Mouse (Mus musculus) forebrain, postnatal 0 days (tissue): Measurements from ENCODE around the gene Lck. TPM values are rescaled to one million over a fixed set of nuclear protein-coding genes. Genes with fewer than 3 reads are reported as not detected.
"Not testable (repeated sequence)": the region's sequence is repeated elsewhere in the genome, so short reads cannot be mapped to it uniquely, and the experiment has no call there.

Source experiments
- ATAC-seq: fragments of 200-750 bp; cut with Nextera tagmentation; 2 replicates; pipeline ENCODE4 v1.8.0; 2017; ENCODE audit warnings: mild to moderate bottlenecking, moderate library complexity
- DNase-seq: peaks from one replicate; pipeline ENCODE4 v3.0.0-alpha.2; 2015
- H3K27ac ChIP-seq: fragments of 300-500 bp; sonication (generic); 2 replicates; pipeline ENCODE4 v1.5.1; 2014; ENCODE audit warnings: low read depth, mild to moderate bottlenecking, antibody characterized with exemption, low read length, moderate library complexity, mixed read lengths
- H3K27me3 ChIP-seq: fragments of 300-500 bp; sonication (generic); 2 replicates; pipeline ENCODE4 v1.6.1; 2014; ENCODE audit warnings: mild to moderate bottlenecking, low read length, mixed read lengths; ENCODE audit not compliant: insufficient read depth
- H3K36me3 ChIP-seq: fragments of 300-500 bp; sonication (generic); 2 replicates; pipeline ENCODE4 v1.6.1; 2014; ENCODE audit warnings: mild to moderate bottlenecking, moderate library complexity; ENCODE audit not compliant: insufficient read depth
- H3K4me1 ChIP-seq: fragments of 300-500 bp; sonication (generic); 2 replicates; pipeline ENCODE4 v1.6.1; 2014; ENCODE audit warnings: antibody characterized with exemption; ENCODE audit not compliant: insufficient read depth
- H3K4me2 ChIP-seq: fragments of 300-500 bp; sonication (generic); 2 replicates; pipeline ENCODE4 v1.6.1; 2014; ENCODE audit warnings: low read depth, mild to moderate bottlenecking, moderate library complexity
- H3K4me3 ChIP-seq: fragments of 300-500 bp; sonication (generic); 2 replicates; pipeline ENCODE4 v1.5.1; 2014; ENCODE audit warnings: low read depth, low read length, mixed read lengths
- H3K9ac ChIP-seq: fragments of 300-500 bp; sonication (generic); 2 replicates; pipeline ENCODE4 v1.6.1; 2014; ENCODE audit warnings: mild to moderate bottlenecking
- H3K9me3 ChIP-seq: fragments of 300-500 bp; sonication (generic); 2 replicates; pipeline ENCODE4 v1.6.1; 2016; ENCODE audit warnings: low read length
- CTCF ChIP-seq: sonication (generic); IDR thresholded peaks from 2 replicates; pipeline ENCODE4 v1.5.1; 2016; ENCODE audit warnings: antibody characterized with exemption, control low read depth, low read depth
- WGBS: fragments of 180-500 bp; shearing (Covaris S2); extraction: QIAGEN DNeasy Blood & Tissue Kit; methylation state at CpG from one replicate; pipeline ENCODE4 v1.1.7; 2014; 5-methylcytosine and 5-hydroxymethylcytosine counted together
- polyA plus RNA-seq: library from polyadenylated mRNA; unstranded; fragments of >200 nt; fragmentation: Nextera tagmentation; extraction: Ambion mirVana; gene quantifications from 2 replicates; pipeline ENCODE4 v1.2.1, GENCODE M21; 2015
- total RNA-seq: library from RNA; depleted of rRNA; stranded (reverse); fragments of >200 nt; gene quantifications from 2 replicates; pipeline ENCODE4 v1.2.3, GENCODE M21; 2014

The Lck gene
- total and polyA plus RNA-seq, 2 experiments from 2014 or later, result 15.3 to 17.0 TPM

- TF ChIP-seq CTCF, result no peak
- DNase-seq, result no peak
These were observed 17.4 kb downstream of the Lck start for GRCm38 (mm10) chr4:129555862-129556531.

GRCm38 (mm10) chr4:129555421-129555861, 18.0 kb downstream of the Lck start:
- peak overlapping the region; percentile 63 for H3K9ac ChIP-seq
- peak overlapping the region; percentile 89 for H3K4me2 ChIP-seq
- 3% methylated on average over 16 of the region's 16 CpGs for WGBS
- no peaks in the 10 kb centered on the region for H3K27me3 ChIP-seq
- DNase-seq (peak; percentile 63), ATAC-seq (peak; percentile 17; the same call in 1 of the 2 replicates)
- H3K4me1 ChIP-seq, result 0 out of 2 replicates have a peak, but pooled peaks cover 5% of the 10 kb centered on the region
- peak overlapping the region; percentile 53 for H3K4me3 ChIP-seq
- TF ChIP-seq CTCF, result peak; percentile 68
- H3K36me3 ChIP-seq, result no peaks in the 10 kb centered on the region
- no peaks in the 10 kb centered on the region for H3K9me3 ChIP-seq
- H3K27ac ChIP-seq, result peak overlapping the region; percentile 66; the same call in 1 of the 2 replicates

More at GRCm38 (mm10) chr4:129555862-129556531, 17.4 kb downstream of the Lck start:
- H3K36me3 ChIP-seq, result no peaks in the 10 kb centered on the region
- H3K27me3 ChIP-seq, result no peaks in the 10 kb centered on the region
- H3K9ac ChIP-seq, result peak overlapping the region; percentile 63
- H3K4me1 ChIP-seq, result 0 out of 2 replicates have a peak, but pooled peaks cover 5% of the 10 kb centered on the region
- peak overlapping the region; percentile 53 for H3K4me3 ChIP-seq
- H3K27ac ChIP-seq, result peak overlapping the region; percentile 66
- H3K4me2 ChIP-seq, result peak overlapping the region; percentile 89
- H3K9me3 ChIP-seq, result no peaks in the 10 kb centered on the region
- ATAC-seq, result peak; percentile 79
- under 1% methylated on average over 23 of the region's 24 CpGs for WGBS

DNA sequence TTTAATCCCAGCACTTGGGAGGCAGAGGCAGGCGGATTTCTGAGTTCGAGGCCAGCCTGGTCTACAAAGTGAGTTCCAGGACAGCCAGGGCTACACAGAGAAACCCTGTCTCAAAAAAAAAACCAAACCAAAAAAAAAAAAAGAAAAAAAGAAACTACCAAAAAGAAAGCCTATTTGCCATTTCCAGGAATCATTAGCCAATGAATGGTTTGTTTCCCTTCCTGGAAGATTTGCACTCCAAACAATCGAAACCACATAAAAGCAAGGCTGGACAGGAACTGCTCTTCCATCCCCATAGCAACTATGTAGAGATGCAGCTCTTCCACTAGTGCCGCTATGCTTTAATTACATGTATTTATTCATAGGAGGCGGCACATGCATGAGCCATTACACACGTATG, 18.9 kb downstream of the Lck start:
- not testable (repeated sequence) for H3K27me3 ChIP-seq, H3K4me1 ChIP-seq, H3K27ac ChIP-seq, H3K4me3 ChIP-seq, H3K9ac ChIP-seq, H3K36me3 ChIP-seq, H3K9me3 ChIP-seq
- DNase-seq (peak; percentile 36), ATAC-seq (peak; percentile 38; the same call in 1 of the 2 replicates)
- H3K4me2 ChIP-seq, result peak overlapping the region; percentile 89
- 64% methylated on average over 6 of the region's 6 CpGs for WGBS

GRCm38 (mm10) chr4:129550295-129550694, 23.1 kb downstream of the Lck start:
- Histone ChIP-seq H3K27ac (no peak overlapping the region), H3K9me3 (no peaks in the 10 kb centered on the region), H3K4me2 (no peak overlapping the region), H3K4me1 (0 out of 2 replicates have a peak, but pooled peaks cover 5% of the 10 kb centered on the region), H3K27me3 (no peaks in the 10 kb centered on the region), H3K36me3 (no peaks in the 10 kb centered on the region), H3K4me3 (no peak overlapping the region), H3K9ac (no peak overlapping the region)
- WGBS, result 93% methylated on average over 1 of the region's 1 CpGs
- no peak for TF ChIP-seq CTCF
- no peak for ATAC-seq
- DNase-seq, result no peak

GRCm38 (mm10) chr4:129549306-129549705, 24.1 kb downstream of the Lck start:
- Histone ChIP-seq H3K4me3 (no peak overlapping the region), H3K36me3 (no peaks in the 10 kb centered on the region), H3K27me3 (no peaks in the 10 kb centered on the region), H3K4me1 (no peaks in the 10 kb centered on the region), H3K9ac (no peak overlapping the region), H3K9me3 (no peaks in the 10 kb centered on the region), H3K27ac (no peak overlapping the region), H3K4me2 (no peak overlapping the region)
- WGBS, result 92% methylated on average over 2 of the region's 2 CpGs
- peak; percentile 45 for TF ChIP-seq CTCF
- DNase-seq (peak; percentile 10), ATAC-seq (no peak)

GRCm38 (mm10) chr4:129547631-129548030, 25.8 kb downstream of the Lck start:
- ATAC-seq, H3K4me3 ChIP-seq, H3K27ac ChIP-seq, H3K27me3 ChIP-seq, H3K9me3 ChIP-seq, H3K4me1 ChIP-seq, H3K36me3 ChIP-seq, DNase-seq, H3K9ac ChIP-seq, H3K4me2 ChIP-seq: not testable (repeated sequence)
- WGBS, result 87% methylated on average over 4 of the region's 4 CpGs

GRCm38 (mm10) chr4:129544106-129544505, 29.3 kb downstream of the Lck start:
- H3K27me3 ChIP-seq, result no peaks in the 10 kb centered on the region
- H3K9ac ChIP-seq, result no peak overlapping the region
- WGBS, result 80% methylated on average over 4 of the region's 4 CpGs
- no peak overlapping the region for H3K27ac ChIP-seq
- no peaks in the 10 kb centered on the region for H3K9me3 ChIP-seq
- H3K4me1 ChIP-seq, result peaks cover 9% of the 10 kb centered on the region; the same call in 1 of the 2 replicates
- no peaks in the 10 kb centered on the region for H3K36me3 ChIP-seq
- H3K4me3 ChIP-seq, result no peak overlapping the region
- no peak for TF ChIP-seq CTCF
- H3K4me2 ChIP-seq, result no peak overlapping the region
- DNase-seq (no peak), ATAC-seq (no peak)
